Mouse (Mus musculus): ENCODE results near the gene Lat.

DNA sequence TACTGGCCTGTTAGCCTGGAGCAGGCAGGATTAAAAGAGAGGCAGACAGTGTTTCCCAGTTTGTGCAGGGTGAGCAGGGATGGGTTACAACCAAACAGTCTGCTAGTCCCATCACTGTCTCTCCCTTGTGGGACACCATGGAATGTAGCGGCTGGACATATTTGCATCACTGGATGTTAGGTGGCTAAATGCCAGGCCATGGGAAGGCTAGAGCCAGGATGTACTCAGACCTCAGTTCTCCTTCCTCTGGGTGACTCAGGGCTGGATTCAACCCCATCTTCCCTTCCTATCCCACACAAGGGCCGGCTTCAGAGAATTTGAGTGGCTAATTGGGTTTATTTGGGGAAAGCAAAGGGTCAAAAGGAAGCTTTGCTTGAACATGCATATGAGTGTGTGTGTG is 39.3 kb upstream of the Lat start:
- TF ChIP-seq CTCF (conservative IDR thresholded peaks at IDR 0.05; ENCODE audit: insufficient read depth, insufficient read length, low read depth, low read length) (no peak), POLR2A (IDR thresholded peaks at IDR 0.05; ENCODE audit: low read depth, low read length) (no peak)

Measured in kidney, adult 2 months (tissue).